Mouse (Mus musculus) C2C12 (cell line): ENCODE results near the gene Chd8. TPM values are rescaled to one million over a fixed set of nuclear protein-coding genes. Genes with fewer than 3 reads are reported as not detected.
A peak's percentile ranks its signal among the peaks of the same experiment; 100 is the strongest.
"Not testable (repeated sequence)": the region's sequence is repeated elsewhere in the genome, so short reads cannot be mapped to it uniquely, and the experiment has no call there.

ENCODE experiments used
- H3K27me3 ChIP-seq: one replicate; pipeline ENCODE4 v1.6.1; 2011; ENCODE audit not compliant: control insufficient read depth, insufficient read depth, insufficient read length
- H3K36me3 ChIP-seq: one replicate; pipeline ENCODE4 v1.6.1; 2011; ENCODE audit not compliant: control insufficient read depth, insufficient read depth
- H3K4me3 ChIP-seq: one replicate; pipeline ENCODE4 v1.5.1; 2011; ENCODE audit warnings: mild to moderate bottlenecking, control low read depth; ENCODE audit not compliant: poor library complexity, insufficient read depth, severe bottlenecking
- H3K79me2 ChIP-seq: one replicate; pipeline ENCODE4 v1.6.1; 2011; ENCODE audit not compliant: control insufficient read depth, insufficient read depth
- H3K79me3 ChIP-seq: one replicate; pipeline ENCODE4 v1.6.1; 2011; ENCODE audit warnings: low read depth, control low read depth
- H3ac ChIP-seq: one replicate; pipeline ENCODE3; 2011; ENCODE audit warnings: low read depth; ENCODE audit not compliant: control insufficient read depth, insufficient read length
- CEBPB ChIP-seq: IDR thresholded peaks from one replicate; pipeline ENCODE4 v1.6.1; 2011; ENCODE audit warnings: low read depth, mild to moderate bottlenecking, control low read depth, moderate library complexity
- CTCF ChIP-seq: IDR thresholded peaks from one replicate; pipeline ENCODE4 v1.5.1; 2011; ENCODE audit not compliant: control insufficient read depth, insufficient read depth, insufficient read length
- FOSL1 ChIP-seq: IDR thresholded peaks from one replicate; pipeline ENCODE4 v1.8.0; 2011; ENCODE audit warnings: mild to moderate bottlenecking, low read length; ENCODE audit not compliant: poor library complexity, insufficient read depth, severe bottlenecking
- MAX ChIP-seq: IDR thresholded peaks from one replicate; pipeline ENCODE4 v1.6.1; 2011; ENCODE audit warnings: mild to moderate bottlenecking, control low read depth
- MYOD1 ChIP-seq: IDR thresholded peaks from one replicate; pipeline ENCODE4 v1.6.1; 2011; ENCODE audit warnings: low read depth; ENCODE audit not compliant: control insufficient read depth, insufficient read length
- MYOG ChIP-seq: IDR thresholded peaks from one replicate; pipeline ENCODE4 v1.6.1; 2011; ENCODE audit not compliant: control insufficient read depth, insufficient read length; ENCODE audit errors: extremely low read depth
- USF1 ChIP-seq: IDR thresholded peaks from one replicate; pipeline ENCODE4 v1.6.1; 2011; ENCODE audit warnings: low read depth, mild to moderate bottlenecking, control low read depth, moderate library complexity
- long read RNA-seq, 2 experiments: library from polyadenylated mRNA; unstranded; transcript quantifications; one replicate each; pipeline ENCODE4 v2.0.0; 2019 to 2020
- polyA plus RNA-seq: library from polyadenylated mRNA; unstranded; fragments of >200 nt; fragmentation: generic; extraction: Trizol; gene quantifications from one replicate; pipeline ENCODE4 v1.2.1, GENCODE M21; 2012; ENCODE audit warnings: missing spikeins

Gene Chd8
- polyA plus RNA-seq = 23.0 TPM
- long read RNA-seq, experiment 1, partial matches to known transcripts = 3 of 6 reads
- long read RNA-seq, experiment 1, other reads (novel, unspliced or antisense) = 3 of 6 reads
- long read RNA-seq, experiment 2, partial matches to known transcripts = 9 of 11 reads
- long read RNA-seq, experiment 2, other reads (novel, unspliced or antisense) = 2 of 11 reads

GRCm38 (mm10) chr14:52257484-52258213, at the start of gene Chd8:
TSS of gene Chd8 (minus strand) at chr14:52257780.
- Histone ChIP-seq H3K36me3 (peaks cover 5% of the 10 kb centered on the region), H3ac (peak within 1 kb of the TSS; percentile 75), H3K4me3 (peak within 1 kb of the TSS; percentile 71), H3K79me2 (peaks cover 48% of the 10 kb centered on the region), H3K79me3 (peaks cover 43% of the 10 kb centered on the region), H3K27me3 (no peaks in the 10 kb centered on the region)
- TF ChIP-seq CTCF (peak; percentile 92), FOSL1 (no peak), USF1 (no peak), MYOG (no peak), MYOD1 (peak; percentile 33), CEBPB (no peak), MAX (peak; percentile 79)

GRCm38 (mm10) chr14:52306100-52306499, 48.5 kb upstream of the Chd8 start:
- Histone ChIP-seq H3K4me3 (no peak overlapping the region), H3ac (no peak overlapping the region), H3K36me3 (peaks cover 4% of the 10 kb centered on the region), H3K27me3 (no peaks in the 10 kb centered on the region), H3K79me3 (peaks cover 18% of the 10 kb centered on the region), H3K79me2 (peaks cover 34% of the 10 kb centered on the region)
- no peak for TF ChIP-seq MYOG
- no peak for TF ChIP-seq USF1
- TF ChIP-seq MYOD1 = no peak
- no peak for TF ChIP-seq MAX

GRCm38 (mm10) chr14:52304644-52305271, 47.2 kb upstream of the Chd8 start, which contains the start of gene Mettl3:
TSS of gene Mettl3 (minus strand) at chr14:52305128.
- H3K79me2 ChIP-seq = peaks cover 39% of the 10 kb centered on the region
- no peaks in the 10 kb centered on the region for H3K27me3 ChIP-seq
- no peak for TF ChIP-seq USF1
- TF ChIP-seq CEBPB = no peak
- TF ChIP-seq MAX = peak; percentile 84

GRCm38 (mm10) chr14:52303517-52303916, 45.9 kb upstream of the Chd8 start:
- H3K4me3 ChIP-seq, H3K27me3 ChIP-seq, H3ac ChIP-seq: not testable (repeated sequence)
- peaks cover 18% of the 10 kb centered on the region for H3K79me3 ChIP-seq
- peaks cover 23% of the 10 kb centered on the region for H3K36me3 ChIP-seq
- H3K79me2 ChIP-seq = peaks cover 39% of the 10 kb centered on the region

More at GRCm38 (mm10) chr14:52304644-52305271, 47.2 kb upstream of the Chd8 start, which contains the start of gene Mettl3:
- Histone ChIP-seq H3K4me3 (peak within 1 kb of the TSS; percentile 76), H3ac (peak within 1 kb of the TSS; percentile 92), H3K79me3 (peaks cover 18% of the 10 kb centered on the region), H3K36me3 (peaks cover 12% of the 10 kb centered on the region)

GRCm38 (mm10) chr14:52295558-52296264, 38.1 kb upstream of the Chd8 start:
- Histone ChIP-seq H3K4me3 (no peak overlapping the region), H3ac (no peak overlapping the region), H3K79me2 (peaks cover 5% of the 10 kb centered on the region), H3K36me3 (peaks cover 81% of the 10 kb centered on the region), H3K27me3 (no peaks in the 10 kb centered on the region), H3K79me3 (no peaks in the 10 kb centered on the region)
- TF ChIP-seq CEBPB = no peak

GRCm38 (mm10) chr14:52284191-52284590, 26.6 kb upstream of the Chd8 start:
- Histone ChIP-seq H3K27me3 (no peaks in the 10 kb centered on the region), H3K79me3 (peaks cover 28% of the 10 kb centered on the region), H3K4me3 (no peak overlapping the region), H3K36me3 (peaks cover 30% of the 10 kb centered on the region), H3ac (no peak overlapping the region), H3K79me2 (peaks cover 50% of the 10 kb centered on the region)
- TF ChIP-seq FOSL1 (no peak), CEBPB (no peak)
